Mouse (Mus musculus): ENCODE results near the gene Ydjc. TPM values are rescaled to one million over a fixed set of nuclear protein-coding genes. Genes with fewer than 3 reads are reported as not detected.

Gene Ydjc
- polyA plus RNA-seq, 1 experiment from 2014 or later: 32.9 TPM

GRCm38 (mm10) chr16:17202549-17202948 is 58.1 kb downstream of the Ydjc start, which contains the start of gene Ube2l3:
Gene Ube2l3 (minus strand): TSS chr16:17202649.
- Histone ChIP-seq H3K9ac (replicated peaks; ENCODE audit: low read depth, low read length) (peak within 1 kb of the TSS; percentile 98; the same call in 1 of the 2 replicates), H3K27ac (ENCODE audit: low read length) (no peak within 1 kb of the TSS; the same call in 1 of the 2 replicates), H3K4me2 (ENCODE audit: low read length) (peak within 1 kb of the TSS; percentile 18; the same call in 1 of the 2 replicates), H3K27me3 (replicated peaks; ENCODE audit: control insufficient read depth, insufficient read depth, low read length) (0 out of 2 replicates have a peak, but pooled peaks cover 1% of the 10 kb centered on the region), H3K4me3 (replicated peaks; ENCODE audit: low read length) (peak within 1 kb of the TSS; percentile 74), H3K4me1 (replicated peaks; ENCODE audit: control insufficient read depth, insufficient read depth, low read length) (peaks cover 14% of the 10 kb centered on the region), H3K36me3 (ENCODE audit: control insufficient read depth, insufficient read depth) (no peaks in the 10 kb centered on the region), H3K9me3 (ENCODE audit: control insufficient read depth, low read length) (no peaks in the 10 kb centered on the region)
- WGBS: 93% methylated on average over 1 of the region's 1 CpGs
- ATAC-seq: no peak

DNA sequence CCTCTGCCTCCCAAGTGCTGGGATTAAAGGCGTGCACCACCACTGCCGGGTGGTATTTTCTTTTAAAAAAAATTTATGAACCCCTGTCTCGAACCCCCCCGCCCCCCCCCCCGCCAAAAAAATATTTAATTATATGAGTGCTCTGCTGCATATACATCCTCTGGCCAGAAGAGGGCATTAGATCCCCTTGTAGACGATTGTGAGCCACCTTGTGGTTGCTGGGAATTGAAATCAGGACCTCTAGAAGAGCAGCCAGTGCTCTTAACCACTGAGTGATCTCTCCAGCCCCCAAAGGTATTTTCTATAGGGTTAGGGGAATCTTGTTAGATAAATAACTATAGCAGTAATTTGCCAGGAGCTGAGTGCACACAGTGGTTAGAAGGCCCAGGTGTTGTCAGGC is 60.6 kb downstream of the Ydjc start:
- H3K9ac ChIP-seq (replicated peaks; ENCODE audit: low read depth, low read length): no peak overlapping the region
- 0 out of 2 replicates have a peak, but pooled peaks cover 3% of the 10 kb centered on the region for H3K27me3 ChIP-seq (replicated peaks; ENCODE audit: control insufficient read depth, insufficient read depth, low read length)
- H3K4me1 ChIP-seq (replicated peaks; ENCODE audit: control insufficient read depth, insufficient read depth, low read length): peaks cover 17% of the 10 kb centered on the region
- no peaks in the 10 kb centered on the region for H3K9me3 ChIP-seq (ENCODE audit: control insufficient read depth, low read length)
- ATAC-seq: no peak
- no peak overlapping the region for H3K4me2 ChIP-seq (ENCODE audit: low read length)
- H3K4me3 ChIP-seq (replicated peaks; ENCODE audit: low read length): no peak overlapping the region
- H3K36me3 ChIP-seq (ENCODE audit: control insufficient read depth, insufficient read depth): no peaks in the 10 kb centered on the region
- H3K27ac ChIP-seq (ENCODE audit: low read length): no peak overlapping the region
- 3% methylated on average over 6 of the region's 6 CpGs for WGBS

DNA sequence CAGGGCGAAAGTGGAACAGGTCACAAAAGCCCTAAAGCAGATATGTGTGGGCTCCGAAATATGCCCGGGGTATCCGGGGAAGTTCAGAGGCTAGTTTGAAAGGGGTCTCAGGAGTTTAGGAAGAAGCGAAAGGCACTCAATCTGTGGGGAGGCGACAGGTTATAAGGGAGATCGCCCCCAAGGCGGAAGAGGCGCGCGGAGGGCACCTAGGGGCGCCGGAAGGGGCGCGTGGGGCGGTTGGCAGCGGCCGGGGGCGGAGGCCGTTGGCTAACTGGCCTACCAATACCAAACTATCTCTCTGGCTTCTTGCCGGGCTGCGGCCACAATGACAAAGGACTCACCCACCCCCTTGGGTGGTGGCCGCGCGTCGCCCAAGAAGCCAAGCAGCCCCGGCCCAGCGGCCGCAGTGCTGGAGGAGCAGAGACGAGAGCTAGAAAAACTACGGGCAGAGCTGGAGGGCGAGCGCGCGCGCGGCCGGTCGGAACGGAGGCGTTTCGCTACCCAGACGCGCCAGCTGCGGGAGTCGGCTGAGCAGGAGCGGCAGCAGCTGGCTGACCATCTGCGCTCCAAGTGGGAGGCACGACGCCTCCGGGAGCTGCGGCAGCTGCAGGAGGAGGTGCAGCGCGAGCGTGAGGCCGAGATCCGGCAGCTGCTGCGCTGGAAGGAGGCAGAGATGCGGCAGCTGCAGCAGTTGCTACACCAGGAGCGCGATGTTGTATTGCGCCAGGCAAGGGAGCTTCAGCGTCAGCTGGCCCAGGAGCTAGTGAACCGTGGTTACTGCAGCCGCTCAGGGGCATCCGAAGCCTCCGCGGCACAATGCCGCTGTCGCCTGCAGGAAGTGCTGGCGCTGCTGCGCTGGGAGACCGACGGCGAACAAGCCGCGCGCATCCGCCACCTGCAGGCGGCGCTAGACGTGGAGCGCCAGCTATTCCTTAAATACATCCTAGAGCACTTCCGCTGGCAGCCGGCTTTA is 64.3 kb downstream of the Ydjc start, which contains the start of gene Rimbp3:
Gene Rimbp3, plus strand, starts transcription at position 215 of the 973 bp plus-strand sequence.
- H3K27ac ChIP-seq (ENCODE audit: low read length): peak within 1 kb of the TSS; percentile 87
- H3K36me3 ChIP-seq (ENCODE audit: control insufficient read depth, insufficient read depth): no peaks in the 10 kb centered on the region
- H3K27me3 ChIP-seq (replicated peaks; ENCODE audit: control insufficient read depth, insufficient read depth, low read length): 0 out of 2 replicates have a peak, but pooled peaks cover 3% of the 10 kb centered on the region
- no peaks in the 10 kb centered on the region for H3K9me3 ChIP-seq (ENCODE audit: control insufficient read depth, low read length)
- H3K4me2 ChIP-seq (ENCODE audit: low read length): peak within 1 kb of the TSS; percentile 82
- peak within 1 kb of the TSS; percentile 74 for H3K4me3 ChIP-seq (replicated peaks; ENCODE audit: low read length)
- H3K4me1 ChIP-seq (replicated peaks; ENCODE audit: control insufficient read depth, insufficient read depth, low read length): peaks cover 20% of the 10 kb centered on the region
- WGBS: under 1% methylated on average over 85 of the region's 85 CpGs
- peak within 1 kb of the TSS; percentile 84 for H3K9ac ChIP-seq (replicated peaks; ENCODE audit: low read depth, low read length)
- ATAC-seq: peak; percentile 80

DNA sequence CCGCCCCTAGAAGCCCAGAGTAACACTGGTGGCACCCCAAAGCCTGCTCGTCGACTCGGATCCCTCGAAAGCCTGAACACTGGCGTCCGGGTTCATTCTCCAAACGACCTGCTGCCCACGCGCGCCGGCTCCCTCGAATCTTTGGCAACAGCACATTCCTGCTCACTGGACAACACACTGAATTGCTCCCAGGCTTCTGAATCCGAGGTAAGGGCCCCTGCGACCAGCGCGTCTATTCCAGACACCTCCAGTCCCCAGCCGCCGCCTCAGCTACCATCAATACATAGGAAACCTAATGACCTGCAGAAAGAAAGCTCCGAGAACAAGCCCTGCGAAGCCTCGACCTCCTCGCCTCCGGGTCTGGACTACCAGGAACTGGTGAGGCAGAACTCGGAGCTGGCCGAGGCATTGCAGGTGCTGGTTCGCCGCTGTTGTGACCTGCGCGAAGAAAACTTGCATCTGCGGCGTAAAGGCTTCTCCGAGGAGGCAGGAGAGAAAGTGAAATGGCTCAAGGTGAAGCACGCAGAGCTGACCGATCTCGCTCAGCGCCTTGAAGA is 65.1 kb downstream of the Ydjc start:
- H3K4me3 ChIP-seq (replicated peaks; ENCODE audit: low read length): peak overlapping the region; percentile 74
- peak overlapping the region; percentile 87 for H3K27ac ChIP-seq (ENCODE audit: low read length)
- H3K36me3 ChIP-seq (ENCODE audit: control insufficient read depth, insufficient read depth): no peaks in the 10 kb centered on the region
- H3K27me3 ChIP-seq (replicated peaks; ENCODE audit: control insufficient read depth, insufficient read depth, low read length): 0 out of 2 replicates have a peak, but pooled peaks cover 3% of the 10 kb centered on the region
- H3K9ac ChIP-seq (replicated peaks; ENCODE audit: low read depth, low read length): peak overlapping the region; percentile 84
- peak; percentile 6; the same call in 1 of the 2 replicates for ATAC-seq
- no peaks in the 10 kb centered on the region for H3K9me3 ChIP-seq (ENCODE audit: control insufficient read depth, low read length)
- H3K4me1 ChIP-seq (replicated peaks; ENCODE audit: control insufficient read depth, insufficient read depth, low read length): peaks cover 20% of the 10 kb centered on the region
- peak overlapping the region; percentile 82 for H3K4me2 ChIP-seq (ENCODE audit: low read length)
- WGBS: 1% methylated on average over 37 of the region's 37 CpGs

MicroRNAs encoded within 50 kb of the gene (microRNA counts, 519-probe panel; counts per million panel counts)
- 3,547 counts per million, percentile 89 among the panel's probes with 10 or more counts for microRNA mmu-miR-130b
- 2,696 counts per million, percentile 69 among the panel's probes with 10 or more counts for microRNA mmu-miR-301b

Small RNA genes within 50 kb of the gene (microRNA-seq; reads per million reads assigned to microRNA genes)
- gene Mir130b (5,581 reads per million, percentile 92 among the genes with 10 or more reads in this experiment), gene Mir301b (129 reads per million, percentile 58 among the genes with 10 or more reads in this experiment)

Other genes with a start within 250 kb of the Ydjc start
- gene Ppm1f, start 248.2 kb upstream of the Ydjc start, polyA plus RNA-seq (2015; fragmentation: Nextera tagmentation; extraction: Ambion mirVana): 28.3 and 29.3 TPM in 2 replicates
- gene Mapk1, start 161.2 kb upstream of the Ydjc start, polyA plus RNA-seq (2015; fragmentation: Nextera tagmentation; extraction: Ambion mirVana): 196 and 210 TPM in 2 replicates
- 171 and 173 TPM in 2 replicates for gene Ypel1, start 74.9 kb upstream of the Ydjc start, polyA plus RNA-seq (2015; fragmentation: Nextera tagmentation; extraction: Ambion mirVana)
- 158 and 182 TPM in 2 replicates for gene Ppil2, start 33.4 kb upstream of the Ydjc start, polyA plus RNA-seq (2015; fragmentation: Nextera tagmentation; extraction: Ambion mirVana)
- gene 2610318N02Rik, start 19.5 kb upstream of the Ydjc start, polyA plus RNA-seq (2015; fragmentation: Nextera tagmentation; extraction: Ambion mirVana): 18.4 and 21.2 TPM in 2 replicates
- 36.8 and 40.3 TPM in 2 replicates for gene Sdf2l1, start 12.2 kb upstream of the Ydjc start, polyA plus RNA-seq (2015; fragmentation: Nextera tagmentation; extraction: Ambion mirVana)
- 1.7 and 2.4 TPM in 2 replicates for gene Ccdc116, start 2.6 kb downstream of the Ydjc start, polyA plus RNA-seq (2015; fragmentation: Nextera tagmentation; extraction: Ambion mirVana)
- 298 and 325 TPM in 2 replicates for gene Ube2l3, start 58.0 kb downstream of the Ydjc start, polyA plus RNA-seq (2015; fragmentation: Nextera tagmentation; extraction: Ambion mirVana)
- gene Rimbp3, start 64.0 kb downstream of the Ydjc start, polyA plus RNA-seq (2015; fragmentation: Nextera tagmentation; extraction: Ambion mirVana): 1.8 and 2.3 TPM in 2 replicates
- gene Hic2, start 89.0 kb downstream of the Ydjc start, polyA plus RNA-seq (2015; fragmentation: Nextera tagmentation; extraction: Ambion mirVana): 7.1 and 9.4 TPM in 2 replicates
- gene Tmem191c, start 131.5 kb downstream of the Ydjc start, polyA plus RNA-seq (2015; fragmentation: Nextera tagmentation; extraction: Ambion mirVana): 23.0 and 43.0 TPM in 2 replicates
- 1.4 and 2.1 TPM in 2 replicates for gene Serpind1, start 186.8 kb downstream of the Ydjc start, polyA plus RNA-seq (2015; fragmentation: Nextera tagmentation; extraction: Ambion mirVana)